ENCODE assay signal across 8 mouse cellular contexts in genomic region chr17:22423952-22424617, GRCm38 (mm10). TPM values are rescaled to one million over a fixed set of nuclear protein-coding genes. Genes with fewer than 3 reads are reported as not detected.
DNase-seq lines count a peak whose midpoint lies in the region; ATAC-seq and TF ChIP-seq lines count a peak whose summit lies in the region.

TSS of gene Zfp946 (plus strand) at chr17:22424222.

- WGBS in hindbrain, embryonic 11.5 days, result under 1% methylated on average over 27 of the region's 29 CpGs
- WGBS in lung, embryonic 16.5 days, result under 1% methylated on average over 29 of the region's 29 CpGs
- WGBS in thymus, adult 2 months, result 2% methylated on average over 29 of the region's 29 CpGs

- in situ Hi-C loops in Patski (cut with MboI; ENCODE audit: low pct_unique_long_range_greater_than_20kb), result loop anchor here (25.0 kb wide), 1 partner anchor 337 kb away; no protein-coding TSS in a partner anchor

- H3K27me3 ChIP-seq in Patski, result peaks cover 30% of the 10 kb centered on the region
- no peaks in the 10 kb centered on the region for H3K27me3 ChIP-seq in hindbrain, embryonic 11.5 days (ENCODE audit: control insufficient read depth, insufficient read depth, low read length)
- H3K27me3 ChIP-seq in lung, embryonic 16.5 days (ENCODE audit: control insufficient read depth, insufficient read depth, low read depth, low read length), result no peaks in the 10 kb centered on the region
- no peaks in the 10 kb centered on the region for H3K27me3 ChIP-seq in thymus, adult 2 months (ENCODE audit: control insufficient read depth, insufficient read depth, low read length)

- H3K4me2 ChIP-seq in hindbrain, embryonic 11.5 days (replicated peaks; ENCODE audit: low read depth, low read length), result peak within 1 kb of the TSS; percentile 54
- peak within 1 kb of the TSS; percentile 61 for H3K4me2 ChIP-seq in lung, embryonic 16.5 days (ENCODE audit: low read depth, low read length)

- peak within 1 kb of the TSS; percentile 55 for H3K9ac ChIP-seq in hindbrain, embryonic 11.5 days (ENCODE audit: low read depth, low read length)
- H3K9ac ChIP-seq in lung, embryonic 16.5 days (ENCODE audit: low read length), result peak within 1 kb of the TSS; percentile 76

- no peak for TF ChIP-seq CTCF in Patski (IDR thresholded peaks at IDR 0.05)
- TF ChIP-seq CTCF in thymus, adult 2 months (IDR thresholded peaks at IDR 0.05; ENCODE audit: borderline replicate concordance, control insufficient read depth, extremely low read depth, insufficient read depth, low read length, poor library complexity), result no peak

- DNase-seq in Patski (ENCODE audit: low read depth, low spot score), result peak; percentile 39
- DNase-seq in cerebellum, postnatal 10 days, result peak; percentile 89 to 91
- DNase-seq in frontal cortex, postnatal 10 days (ENCODE audit: low spot score in 2 of 2), result peak; percentile 53 to 74
- DNase-seq in hindbrain, embryonic 11.5 days (ENCODE audit: low spot score), result peak; percentile 90
- DNase-seq in layer of hippocampus, adult 9-11 months, result peak; percentile 76
- DNase-seq in ovary, adult 18-20 months (ENCODE audit: low spot score), result peak; percentile 64
- peak; percentile 78 for DNase-seq in thymus, adult 2 months

- no peaks in the 10 kb centered on the region for H3K9me3 ChIP-seq in hindbrain, embryonic 11.5 days (ENCODE audit: control insufficient read depth, low read length)
- H3K9me3 ChIP-seq in lung, embryonic 16.5 days (ENCODE audit: control insufficient read depth, low read length), result no peaks in the 10 kb centered on the region

- no peaks in the 10 kb centered on the region for H3K4me1 ChIP-seq in hindbrain, embryonic 11.5 days (replicated peaks; ENCODE audit: control insufficient read depth, insufficient read depth, low read length)
- H3K4me1 ChIP-seq in lung, embryonic 16.5 days (replicated peaks; ENCODE audit: control insufficient read depth, insufficient read depth, low read length), result no peaks in the 10 kb centered on the region; the same call in 1 of the 2 replicates
- H3K4me1 ChIP-seq in thymus, adult 2 months (replicated peaks; ENCODE audit: control insufficient read depth, insufficient read depth, low read length), result no peaks in the 10 kb centered on the region

- no peaks in the 10 kb centered on the region for H3K36me3 ChIP-seq in hindbrain, embryonic 11.5 days (ENCODE audit: control insufficient read depth, insufficient read depth, low read length)
- H3K36me3 ChIP-seq in lung, embryonic 16.5 days (ENCODE audit: control insufficient read depth, insufficient read depth, low read length), result no peaks in the 10 kb centered on the region
- H3K36me3 ChIP-seq in thymus, adult 2 months (ENCODE audit: control insufficient read depth, insufficient read depth, low read length), result no peaks in the 10 kb centered on the region

- no peak for TF ChIP-seq POLR2A in thymus, adult 2 months (IDR thresholded peaks at IDR 0.05; ENCODE audit: control insufficient read depth, extremely low read depth, insufficient read depth, low read length, poor library complexity)

- peak within 1 kb of the TSS; percentile 61 for H3K4me3 ChIP-seq in hindbrain, embryonic 11.5 days (ENCODE audit: low read depth, low read length)
- peak within 1 kb of the TSS; percentile 75 for H3K4me3 ChIP-seq in lung, embryonic 16.5 days (ENCODE audit: low read length)
- peak within 1 kb of the TSS; percentile 58 for H3K4me3 ChIP-seq in thymus, adult 2 months (ENCODE audit: control insufficient read depth, insufficient read depth, low read length)

- H3K27ac ChIP-seq in hindbrain, embryonic 11.5 days (ENCODE audit: low read depth, low read length), result peak within 1 kb of the TSS; percentile 80
- peak within 1 kb of the TSS; percentile 93 for H3K27ac ChIP-seq in lung, embryonic 16.5 days (ENCODE audit: low read length)
- no peak within 1 kb of the TSS for H3K27ac ChIP-seq in thymus, adult 2 months (ENCODE audit: control insufficient read depth, insufficient read depth, low read length)

- POLR2A ChIA-PET in Patski (lab: Charles Lee), result interaction anchor here (1.0 kb wide), 1 partner anchor 75 kb away, joined by 4 read pairs; no protein-coding TSS in a partner anchor

- CTCF ChIA-PET in Patski (lab: Charles Lee), result interaction anchor here (1.1 kb wide), 1 partner anchor 9 kb away, joined by 3 read pairs; no protein-coding TSS in a partner anchor

- ATAC-seq in Patski, result peak; percentile 93
- ATAC-seq in hindbrain, embryonic 11.5 days (ENCODE audit: low FRiP score), result peak; percentile 97
- peak; percentile 98 for ATAC-seq in lung, embryonic 16.5 days (ENCODE audit: low read depth)

RNA-seq across cellular contexts. Expression of gene Zfp946, which starts in this region (rescaled TPM):
- 13.5 TPM for polyA plus RNA-seq in Patski (2021)
- 33.0 and 35.6 TPM in 2 replicates for polyA plus RNA-seq in hindbrain, embryonic 11.5 days (2014; fragmentation: Nextera tagmentation; extraction: Ambion mirVana)
- 14.4 and 16.8 TPM in 2 replicates for polyA plus RNA-seq in lung, embryonic 16.5 days (2015; fragmentation: Nextera tagmentation; extraction: Ambion mirVana)
- 0.92 and 1.7 TPM in 2 replicates for polyA plus RNA-seq in thymus, adult 2 months (2012; rRNA removed)

Comparison
In these comparisons a context has a peak if more than half of its experiments do, and no peak if none do; other contexts are left out.
1. DNase-seq: peak in every context shown above with its lines; median percentile 90 in cerebellum, postnatal 10 days; 90 in hindbrain, embryonic 11.5 days; 78 in thymus, adult 2 months; 76 in layer of hippocampus, adult 9-11 months; 64 in ovary, adult 18-20 months; 64 in frontal cortex, postnatal 10 days; 39 in Patski.